Mouse (Mus musculus) embryonic facial prominence, embryonic 13.5 days (tissue): ENCODE measurements around the gene Prkcb. TPM values are rescaled to one million over a fixed set of nuclear protein-coding genes. Genes with fewer than 3 reads are reported as not detected.

Source experiments
- ATAC-seq: fragments of 200-750 bp; cut with Nextera tagmentation; 2 replicates; pipeline ENCODE4 v1.8.0; 2017; ENCODE audit warnings: low read depth; ENCODE audit not compliant: insufficient number of reproducible peaks, insufficient read depth, low FRiP score, low TSS enrichment
- H3K27ac ChIP-seq: fragments of 300-500 bp; sonication (generic); 2 replicates; pipeline ENCODE4 v1.5.1; 2015; ENCODE audit warnings: moderate library complexity, mild to moderate bottlenecking, inconsistent platforms
- H3K27me3 ChIP-seq: fragments of 300-500 bp; sonication (generic); 2 replicates; pipeline ENCODE4 v1.6.1; 2015; ENCODE audit warnings: mild to moderate bottlenecking, inconsistent platforms
- H3K36me3 ChIP-seq: fragments of 300-500 bp; sonication (generic); 2 replicates; pipeline ENCODE4 v1.6.1; 2015; ENCODE audit warnings: mild to moderate bottlenecking, inconsistent platforms
- H3K4me1 ChIP-seq: fragments of 300-500 bp; sonication (generic); 2 replicates; pipeline ENCODE4 v1.6.1; 2015; ENCODE audit warnings: inconsistent platforms
- H3K4me2 ChIP-seq: fragments of 300-500 bp; sonication (generic); 2 replicates; pipeline ENCODE4 v1.6.1; 2015; ENCODE audit warnings: moderate library complexity, mild to moderate bottlenecking, inconsistent platforms
- H3K4me3 ChIP-seq: fragments of 300-500 bp; sonication (generic); 2 replicates; pipeline ENCODE4 v1.5.1; 2015; ENCODE audit warnings: mild to moderate bottlenecking, inconsistent platforms
- H3K9ac ChIP-seq: fragments of 300-500 bp; sonication (generic); 2 replicates; pipeline ENCODE4 v1.6.1; 2015; ENCODE audit warnings: mild to moderate bottlenecking, inconsistent platforms
- H3K9me3 ChIP-seq: fragments of 300-500 bp; sonication (generic); 2 replicates; pipeline ENCODE4 v1.6.1; 2016; ENCODE audit warnings: inconsistent platforms
- WGBS: fragments of 180-500 bp; shearing (Covaris S2); methylation state at CpG from one replicate; pipeline ENCODE4 v1.1.7; 2015; ENCODE audit warnings: mixed read lengths; 5-methylcytosine and 5-hydroxymethylcytosine counted together
- polyA plus RNA-seq: library from polyadenylated mRNA; unstranded; fragments of >200 nt; fragmentation: Nextera tagmentation; extraction: Ambion mirVana; gene quantifications from 2 replicates; pipeline ENCODE4 v1.2.1, GENCODE M21; 2015

Gene Prkcb
- polyA plus RNA-seq, 1 experiment from 2014 or later: 5.9 TPM

DNA sequence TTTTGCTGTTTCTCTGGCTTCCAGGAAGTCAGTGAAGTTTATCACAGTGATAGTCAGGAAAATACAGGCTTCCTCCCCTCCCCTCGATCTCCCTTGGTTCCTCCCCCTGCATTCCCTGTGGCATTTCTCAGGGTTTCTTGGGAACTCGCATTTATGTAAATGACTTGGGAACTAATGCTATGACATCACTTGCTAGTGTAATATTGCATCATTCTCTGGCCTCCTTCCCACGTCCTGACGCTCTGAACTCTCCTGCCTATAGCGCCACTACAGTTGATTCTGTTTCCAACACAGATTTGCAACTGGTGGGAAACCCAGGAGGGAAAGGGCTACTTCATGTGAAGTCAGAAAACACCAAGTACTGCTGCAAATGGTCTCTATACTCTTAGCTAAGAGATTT lies 384.4 kb downstream of the Prkcb start:
- Histone ChIP-seq H3K4me3 (no peak overlapping the region), H3K36me3 (no peaks in the 10 kb centered on the region), H3K4me1 (no peaks in the 10 kb centered on the region), H3K9ac (no peak overlapping the region), H3K4me2 (no peak overlapping the region), H3K27ac (no peak overlapping the region), H3K27me3 (peaks cover 35% of the 10 kb centered on the region), H3K9me3 (no peaks in the 10 kb centered on the region)
- ATAC-seq: no peak
- 58% methylated on average over 5 of the region's 5 CpGs for WGBS

DNA sequence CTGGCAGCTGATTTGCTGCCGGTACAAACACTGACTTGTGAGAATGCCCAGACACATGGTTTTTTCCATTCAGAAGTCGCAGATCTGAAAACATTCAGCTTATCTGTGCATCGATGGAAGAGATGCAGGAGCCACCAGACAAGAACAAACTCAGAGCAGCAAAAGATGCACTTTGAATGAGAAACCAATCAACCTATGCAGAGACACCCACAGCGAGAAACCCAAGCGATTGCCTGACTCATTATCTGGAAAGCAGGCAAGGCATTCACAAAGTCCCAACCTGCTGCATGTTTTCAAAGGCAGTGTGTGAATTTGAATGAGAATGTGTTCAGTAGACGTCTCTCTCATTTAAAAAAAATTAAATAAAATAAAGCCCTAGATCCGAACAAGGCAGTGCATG lies 386.7 kb downstream of the Prkcb start:
- no peaks in the 10 kb centered on the region for H3K9me3 ChIP-seq
- H3K9ac ChIP-seq: no peak overlapping the region
- no peak overlapping the region for H3K27ac ChIP-seq
- H3K36me3 ChIP-seq: no peaks in the 10 kb centered on the region
- peaks cover 27% of the 10 kb centered on the region for H3K27me3 ChIP-seq
- H3K4me1 ChIP-seq: no peaks in the 10 kb centered on the region
- WGBS: 86% methylated on average over 7 of the region's 7 CpGs
- no peak for ATAC-seq
- H3K4me2 ChIP-seq: no peak overlapping the region
- H3K4me3 ChIP-seq: no peak overlapping the region

Other genes starting within 250 kb of the Prkcb start
- 73.4 and 76.9 TPM in 2 replicates for gene Ubfd1, start 221.6 kb upstream of the Prkcb start, polyA plus RNA-seq
- 14.4 and 14.7 TPM in 2 replicates for gene Ears2, start 221.5 kb upstream of the Prkcb start, polyA plus RNA-seq
- gene Ndufab1, start 186.9 kb upstream of the Prkcb start, polyA plus RNA-seq: 623 and 680 TPM in 2 replicates
- 14.7 and 16.2 TPM in 2 replicates for gene Palb2, start 155.8 kb upstream of the Prkcb start, polyA plus RNA-seq
- 128 and 129 TPM in 2 replicates for gene Dctn5, start 155.7 kb upstream of the Prkcb start, polyA plus RNA-seq
- 112 and 125 TPM in 2 replicates for gene Plk1, start 129.3 kb upstream of the Prkcb start, polyA plus RNA-seq
- not detected in 2 replicates for gene Ern2, start 102.5 kb upstream of the Prkcb start, polyA plus RNA-seq
- gene Chp2, start 69.3 kb upstream of the Prkcb start, polyA plus RNA-seq: 0.48 TPM in 1 of 2 replicates, not detected in the other